Mouse (Mus musculus): Measurements from ENCODE around the gene Gm10778.

- peak; percentile 90; the same call in 1 of the 2 replicates for TF ChIP-seq EP300 (IDR thresholded peaks at IDR 0.05; ENCODE audit: low read depth)
- TF ChIP-seq CTCF (IDR thresholded peaks at IDR 0.05; ENCODE audit: low read depth) = no peak
Measured at GRCm38 (mm10) chr10:81626994-81627835, 21.6 kb upstream of the Gm10778 start, which contains the start of gene Sirt6.
